Mouse (Mus musculus) urinary bladder, adult 18-20 months (tissue): ENCODE data around the gene Ccdc159.

ENCODE experiments used
- DNase-seq, 2 experiments: peaks; one replicate each; pipeline ENCODE4 v3.0.0; 2022; ENCODE audit warnings: low spot score in 2 of 2, mixed read lengths in 2 of 2

Ccdc159 gene

GRCm38 (mm10) chr9:21934021-21934420 lies 6.8 kb downstream of the Ccdc159 start:
- no peak for DNase-seq

GRCm38 (mm10) chr9:21935466-21936131 lies 8.3 kb downstream of the Ccdc159 start:
- DNase-seq, result no peak

GRCm38 (mm10) chr9:21936692-21937570 lies 9.7 kb downstream of the Ccdc159 start, which contains the start of gene Plppr2:
TSS of gene Plppr2 (plus strand) at chr9:21937033.
- DNase-seq, result peak; percentile 95 to 97

- no peak for DNase-seq
Measured at GRCm38 (mm10) chr9:21937711-21938175, 10.5 kb downstream of the Ccdc159 start.

GRCm38 (mm10) chr9:21938234-21938855 lies 11.1 kb downstream of the Ccdc159 start:
- DNase-seq, result no peak

GRCm38 (mm10) chr9:21943046-21943445 lies 15.8 kb downstream of the Ccdc159 start:
- DNase-seq, result no peak

GRCm38 (mm10) chr9:21943638-21944037 lies 16.4 kb downstream of the Ccdc159 start:
- no peak for DNase-seq

- no peak for DNase-seq
Measured at GRCm38 (mm10) chr9:21944267-21944666, 17.0 kb downstream of the Ccdc159 start.

- DNase-seq, result no peak
Measured at GRCm38 (mm10) chr9:21947540-21948130, 20.4 kb downstream of the Ccdc159 start.

GRCm38 (mm10) chr9:21948146-21948545 lies 20.9 kb downstream of the Ccdc159 start:
- DNase-seq, result no peak

GRCm38 (mm10) chr9:21948790-21949189 lies 21.5 kb downstream of the Ccdc159 start:
- no peak for DNase-seq

- peak; percentile 25 to 73 for DNase-seq
Measured at GRCm38 (mm10) chr9:21950322-21950721, 23.1 kb downstream of the Ccdc159 start.

GRCm38 (mm10) chr9:21951977-21952376 lies 24.7 kb downstream of the Ccdc159 start:
- no peak for DNase-seq

GRCm38 (mm10) chr9:21953600-21953999 lies 26.3 kb downstream of the Ccdc159 start:
- no peak for DNase-seq

GRCm38 (mm10) chr9:21954635-21955034 lies 27.4 kb downstream of the Ccdc159 start:
- no peak for DNase-seq

- no peak for DNase-seq
Measured at GRCm38 (mm10) chr9:21955225-21955569, 27.9 kb downstream of the Ccdc159 start.

- peak; percentile 96 to 99 for DNase-seq
Measured at GRCm38 (mm10) chr9:21955570-21956281, 28.5 kb downstream of the Ccdc159 start, which contains the start of gene Swsap1. TSS of gene Swsap1 (plus strand) at chr9:21955755.

- DNase-seq, result no peak
Measured at GRCm38 (mm10) chr9:21958372-21958771, 31.1 kb downstream of the Ccdc159 start.

GRCm38 (mm10) chr9:21959244-21959643 lies 32.0 kb downstream of the Ccdc159 start:
- DNase-seq, result no peak

- DNase-seq, result no peak
Measured at GRCm38 (mm10) chr9:21960135-21960534, 32.9 kb downstream of the Ccdc159 start.

- peak; percentile 22 to 23 for DNase-seq
Measured at GRCm38 (mm10) chr9:21960558-21961208, 33.4 kb downstream of the Ccdc159 start.
